Mouse (Mus musculus) bone marrow macrophage, adult 2 months (primary cell): ENCODE results near the gene Mdk. TPM values are rescaled to one million over a fixed set of nuclear protein-coding genes. Genes with fewer than 3 reads are reported as not detected.

Experiments
- H3K27ac ChIP-seq: 2 replicates; pipeline ENCODE4 v1.5.1; 2012; ENCODE audit warnings: low read depth, low read length; ENCODE audit not compliant: insufficient read depth
- H3K4me1 ChIP-seq: 2 replicates; pipeline ENCODE4 v1.6.1; 2012; ENCODE audit warnings: low read length; ENCODE audit not compliant: control insufficient read depth, insufficient read depth
- H3K4me3 ChIP-seq: 2 replicates; pipeline ENCODE4 v1.5.1; 2012; ENCODE audit warnings: mild to moderate bottlenecking, low read length, moderate library complexity; ENCODE audit not compliant: insufficient read depth
- CTCF ChIP-seq: IDR thresholded peaks from 2 replicates; pipeline ENCODE4 v1.5.1; 2012; ENCODE audit warnings: low read depth, mild to moderate bottlenecking, low read length, moderate library complexity
- POLR2A ChIP-seq: IDR thresholded peaks from 2 replicates; pipeline ENCODE4 v1.6.1; 2012; ENCODE audit warnings: mild to moderate bottlenecking, low read depth, low read length, borderline replicate concordance
- polyA plus RNA-seq: library from polyadenylated mRNA; stranded (reverse); fragments of >200 nt; gene quantifications from 2 replicates; pipeline ENCODE4 v1.2.4, GENCODE M21; 2012; ENCODE audit not compliant: missing spikeins, insufficient read depth, insufficient read length

Mdk gene
- polyA plus RNA-seq: 1.0 and 3.4 TPM in 2 replicates

DNA sequence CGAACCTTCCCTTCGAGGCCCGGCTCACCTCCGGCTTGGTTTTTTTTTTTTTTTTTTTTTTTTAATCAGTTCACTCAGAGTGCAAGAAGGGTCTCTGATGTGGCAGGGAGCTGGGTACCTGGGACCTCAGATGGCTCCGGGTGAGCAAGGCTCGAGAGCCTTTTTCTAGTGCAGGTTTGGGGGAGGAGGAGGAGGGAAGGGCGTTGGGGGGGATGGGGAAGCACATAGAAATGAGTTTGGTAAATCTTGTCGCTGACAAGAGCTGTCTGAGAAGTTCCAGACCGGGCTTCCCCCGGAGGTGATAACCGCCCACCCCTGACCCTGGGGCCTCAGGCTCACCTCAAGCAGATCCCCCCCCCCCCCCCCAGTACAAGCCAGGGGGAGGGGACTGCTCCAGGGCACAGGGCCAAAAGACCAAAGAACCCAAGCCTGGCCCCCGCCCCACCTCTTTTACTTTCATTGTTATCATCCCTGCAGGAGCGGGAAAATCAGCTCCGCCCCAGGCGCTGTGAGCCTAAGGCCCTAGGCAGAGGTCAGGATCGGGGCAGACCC, at the start of gene Mdk:
TSS of gene Mdk (minus strand) at position 138 of the 552 bp plus-strand sequence.
- TF ChIP-seq CTCF (no peak), POLR2A (no peak)
- H3K27ac ChIP-seq: no peak within 1 kb of the TSS
- H3K4me1 ChIP-seq: peaks cover 14% of the 10 kb centered on the region
- no peak within 1 kb of the TSS for H3K4me3 ChIP-seq

GRCm38 (mm10) chr2:91980830-91981229, 48.7 kb upstream of the Mdk start:
- Histone ChIP-seq H3K4me1 (peaks cover 21% of the 10 kb centered on the region), H3K27ac (no peak overlapping the region), H3K4me3 (no peak overlapping the region)
- TF ChIP-seq POLR2A: no peak
- no peak for TF ChIP-seq CTCF

GRCm38 (mm10) chr2:91980245-91980644, 48.1 kb upstream of the Mdk start:
- no peak overlapping the region for H3K27ac ChIP-seq
- no peak overlapping the region for H3K4me3 ChIP-seq
- peaks cover 17% of the 10 kb centered on the region for H3K4me1 ChIP-seq
- TF ChIP-seq POLR2A (no peak), CTCF (no peak)

- H3K4me1 ChIP-seq: peaks cover 17% of the 10 kb centered on the region
- no peak overlapping the region for H3K4me3 ChIP-seq
- TF ChIP-seq POLR2A: no peak
- no peak for TF ChIP-seq CTCF
- no peak overlapping the region for H3K27ac ChIP-seq
Observed at GRCm38 (mm10) chr2:91978547-91978946, 46.5 kb upstream of the Mdk start.

GRCm38 (mm10) chr2:91977960-91978359, 45.9 kb upstream of the Mdk start:
- Histone ChIP-seq H3K27ac (no peak overlapping the region), H3K4me3 (no peak overlapping the region), H3K4me1 (peaks cover 23% of the 10 kb centered on the region)
- TF ChIP-seq CTCF: no peak
- no peak for TF ChIP-seq POLR2A

DNA sequence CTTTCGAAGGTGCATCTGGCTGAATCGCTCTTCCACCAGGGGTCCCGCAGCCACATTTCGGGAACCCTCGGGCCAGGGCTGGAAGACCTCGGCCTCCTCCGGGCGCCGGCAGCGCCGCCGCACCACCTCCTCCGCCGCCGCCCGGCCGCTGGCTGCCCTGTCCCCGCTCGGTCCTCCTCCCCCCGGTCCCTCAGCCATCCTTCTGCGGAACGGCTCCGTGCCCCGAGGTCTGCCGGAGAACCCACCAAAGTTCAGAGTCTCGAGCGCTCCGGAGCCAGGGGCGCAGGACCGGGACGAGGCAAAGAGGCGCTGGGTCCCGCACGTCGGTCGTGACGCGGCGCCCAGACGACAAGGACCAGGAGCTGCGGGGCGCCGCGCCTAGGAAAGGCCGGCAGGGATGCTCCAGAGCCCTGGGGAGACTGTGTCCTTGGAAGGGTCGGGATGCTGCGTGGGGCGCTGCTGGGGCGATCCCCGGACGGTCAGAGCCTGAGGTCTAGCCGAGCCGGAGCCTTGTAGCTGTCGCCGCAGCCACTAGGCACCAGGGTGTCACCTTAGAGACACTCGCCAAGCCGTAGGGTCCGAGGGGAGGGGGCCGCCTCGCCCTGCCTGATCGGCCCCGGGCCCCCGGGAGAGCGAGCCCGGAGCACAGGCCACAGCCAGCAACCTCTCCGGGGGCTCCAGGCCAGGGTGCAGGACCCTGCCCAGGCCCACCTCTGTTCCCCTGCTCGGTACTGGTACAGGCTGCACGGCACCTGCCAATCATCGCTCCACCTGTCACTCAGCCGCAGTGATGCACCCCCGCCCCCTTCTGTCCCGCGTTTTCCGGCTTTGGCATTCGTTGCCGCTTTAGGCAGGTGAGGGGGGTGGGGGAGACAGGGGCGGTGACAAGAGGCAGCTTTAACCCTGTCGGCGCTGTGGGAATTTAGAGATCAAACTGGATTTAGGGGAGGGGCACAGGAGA, 43.8 kb upstream of the Mdk start, which contains the start of gene Dgkz:
TSS of gene Dgkz (minus strand) at position 284 of the 961 bp plus-strand sequence.
- Histone ChIP-seq H3K4me3 (peak within 1 kb of the TSS; percentile 32), H3K4me1 (peaks cover 32% of the 10 kb centered on the region), H3K27ac (no peak within 1 kb of the TSS)
- TF ChIP-seq CTCF: no peak
- no peak for TF ChIP-seq POLR2A

GRCm38 (mm10) chr2:91973416-91974135, 41.5 kb upstream of the Mdk start:
- no peak overlapping the region for H3K27ac ChIP-seq
- TF ChIP-seq POLR2A (no peak), CTCF (no peak)
- H3K4me1 ChIP-seq: peaks cover 55% of the 10 kb centered on the region
- no peak overlapping the region for H3K4me3 ChIP-seq

- TF ChIP-seq CTCF: no peak
- no peak for TF ChIP-seq POLR2A
- peak overlapping the region; percentile 39 for H3K4me3 ChIP-seq
- peaks cover 62% of the 10 kb centered on the region for H3K4me1 ChIP-seq
- peak overlapping the region; percentile 96 for H3K27ac ChIP-seq
Observed at GRCm38 (mm10) chr2:91972121-91972566, 40.0 kb upstream of the Mdk start.

GRCm38 (mm10) chr2:91971231-91972097, 39.4 kb upstream of the Mdk start:
- peak overlapping the region; percentile 96 for H3K27ac ChIP-seq
- TF ChIP-seq CTCF: no peak
- no peak for TF ChIP-seq POLR2A
- peak overlapping the region; percentile 39 for H3K4me3 ChIP-seq
- H3K4me1 ChIP-seq: peaks cover 69% of the 10 kb centered on the region
